Mouse (Mus musculus): Measurements from ENCODE around the gene Rnf39. TPM values are rescaled to one million over a fixed set of nuclear protein-coding genes. Genes with fewer than 3 reads are reported as not detected.
A peak's percentile ranks its signal among the peaks of the same experiment; 100 is the strongest.

Rnf39 gene
- polyA plus RNA-seq (2012; rRNA removed): 0.20 and 0.23 TPM in 2 replicates

GRCm38 (mm10) chr17:36942791-36943471, at the start of gene Rnf39:
Gene Rnf39 (plus strand): TSS chr17:36942918.
- H3K27me3 ChIP-seq (ENCODE audit: control insufficient read depth, insufficient read depth, low read length): peaks cover 6% of the 10 kb centered on the region
- H3K27ac ChIP-seq (ENCODE audit: insufficient read depth, low read length): no peak within 1 kb of the TSS
- no peak for TF ChIP-seq CTCF (IDR thresholded peaks at IDR 0.05; ENCODE audit: extremely low read depth, insufficient read depth, insufficient read length, insufficient replicate concordance)
- no peak for TF ChIP-seq POLR2A (IDR thresholded peaks at IDR 0.05; ENCODE audit: low read depth, low read length)
- WGBS: 3% methylated on average over 56 of the region's 59 CpGs
- peaks cover 3% of the 10 kb centered on the region; the same call in 1 of the 2 replicates for H3K4me1 ChIP-seq (ENCODE audit: control insufficient read depth, insufficient read depth, insufficient read length)
- H3K36me3 ChIP-seq (ENCODE audit: control insufficient read depth, insufficient read depth, low read length): no peaks in the 10 kb centered on the region
- DNase-seq (ENCODE audit: low read depth in 1 of 2, low spot score in 2 of 2): no peak
- peak within 1 kb of the TSS; percentile 11; the same call in 1 of the 2 replicates for H3K4me3 ChIP-seq (ENCODE audit: extremely low read depth, insufficient read depth, insufficient read length)

- Histone ChIP-seq H3K27me3 (ENCODE audit: control insufficient read depth, insufficient read depth, low read length) (no peaks in the 10 kb centered on the region), H3K27ac (ENCODE audit: insufficient read depth, low read length) (no peak overlapping the region)
- 43% methylated on average over 5 of the region's 5 CpGs for WGBS
These were observed 49.3 kb upstream of the Rnf39 start for GRCm38 (mm10) chr17:36893387-36893786.

GRCm38 (mm10) chr17:36896583-36896982, 46.1 kb upstream of the Rnf39 start:
- TF ChIP-seq POLR2A (IDR thresholded peaks at IDR 0.05; ENCODE audit: low read depth, low read length) (no peak), CTCF (IDR thresholded peaks at IDR 0.05; ENCODE audit: extremely low read depth, insufficient read depth, insufficient read length, insufficient replicate concordance) (peak; percentile 18; the same call in 1 of the 2 replicates)
- DNase-seq (ENCODE audit: low read depth in 1 of 2, low spot score in 2 of 2): no peak
- H3K4me3 ChIP-seq (ENCODE audit: extremely low read depth, insufficient read depth, insufficient read length): no peak overlapping the region
- no peaks in the 10 kb centered on the region for H3K36me3 ChIP-seq (ENCODE audit: control insufficient read depth, insufficient read depth, low read length)
- H3K27me3 ChIP-seq (ENCODE audit: control insufficient read depth, insufficient read depth, low read length): no peaks in the 10 kb centered on the region
- H3K27ac ChIP-seq (ENCODE audit: insufficient read depth, low read length): no peak overlapping the region
- no peaks in the 10 kb centered on the region for H3K4me1 ChIP-seq (ENCODE audit: control insufficient read depth, insufficient read depth, insufficient read length)
- WGBS: 88% methylated on average over 1 of the region's 1 CpGs

More at GRCm38 (mm10) chr17:36893387-36893786, 49.3 kb upstream of the Rnf39 start:
- Histone ChIP-seq H3K36me3 (ENCODE audit: control insufficient read depth, insufficient read depth, low read length) (no peaks in the 10 kb centered on the region), H3K4me1 (ENCODE audit: control insufficient read depth, insufficient read depth, insufficient read length) (no peaks in the 10 kb centered on the region), H3K4me3 (ENCODE audit: extremely low read depth, insufficient read depth, insufficient read length) (no peak overlapping the region)
- no peak for DNase-seq (ENCODE audit: low read depth in 1 of 2, low spot score in 2 of 2)
- TF ChIP-seq CTCF (IDR thresholded peaks at IDR 0.05; ENCODE audit: extremely low read depth, insufficient read depth, insufficient read length, insufficient replicate concordance): no peak
- TF ChIP-seq POLR2A (IDR thresholded peaks at IDR 0.05; ENCODE audit: low read depth, low read length): no peak

GRCm38 (mm10) chr17:36897065-36897464, 45.7 kb upstream of the Rnf39 start:
- Histone ChIP-seq H3K4me1 (ENCODE audit: control insufficient read depth, insufficient read depth, insufficient read length) (no peaks in the 10 kb centered on the region), H3K4me3 (ENCODE audit: extremely low read depth, insufficient read depth, insufficient read length) (no peak overlapping the region), H3K27me3 (ENCODE audit: control insufficient read depth, insufficient read depth, low read length) (no peaks in the 10 kb centered on the region), H3K27ac (ENCODE audit: insufficient read depth, low read length) (no peak overlapping the region), H3K36me3 (ENCODE audit: control insufficient read depth, insufficient read depth, low read length) (no peaks in the 10 kb centered on the region)
- no peak for DNase-seq (ENCODE audit: low read depth in 1 of 2, low spot score in 2 of 2)
- TF ChIP-seq POLR2A (IDR thresholded peaks at IDR 0.05; ENCODE audit: low read depth, low read length): no peak
- TF ChIP-seq CTCF (IDR thresholded peaks at IDR 0.05; ENCODE audit: extremely low read depth, insufficient read depth, insufficient read length, insufficient replicate concordance): no peak

- TF ChIP-seq CTCF (IDR thresholded peaks at IDR 0.05; ENCODE audit: extremely low read depth, insufficient read depth, insufficient read length, insufficient replicate concordance): no peak
- no peak for TF ChIP-seq POLR2A (IDR thresholded peaks at IDR 0.05; ENCODE audit: low read depth, low read length)
- WGBS: 69% methylated on average over 6 of the region's 6 CpGs
- no peak within 1 kb of the TSS for H3K4me3 ChIP-seq (ENCODE audit: extremely low read depth, insufficient read depth, insufficient read length)
- H3K36me3 ChIP-seq (ENCODE audit: control insufficient read depth, insufficient read depth, low read length): no peaks in the 10 kb centered on the region
- no peak for DNase-seq (ENCODE audit: low read depth in 1 of 2, low spot score in 2 of 2)
- no peaks in the 10 kb centered on the region for H3K4me1 ChIP-seq (ENCODE audit: control insufficient read depth, insufficient read depth, insufficient read length)
- no peaks in the 10 kb centered on the region for H3K27me3 ChIP-seq (ENCODE audit: control insufficient read depth, insufficient read depth, low read length)
- no peak within 1 kb of the TSS for H3K27ac ChIP-seq (ENCODE audit: insufficient read depth, low read length)
These were observed 45.0 kb upstream of the Rnf39 start, which contains the start of gene Trim31 for GRCm38 (mm10) chr17:36897552-36898205. Gene Trim31 (plus strand): TSS chr17:36898118.

GRCm38 (mm10) chr17:36899376-36899775, 43.3 kb upstream of the Rnf39 start:
- 86% methylated on average over 4 of the region's 4 CpGs for WGBS
- Histone ChIP-seq H3K4me1 (ENCODE audit: control insufficient read depth, insufficient read depth, insufficient read length) (no peaks in the 10 kb centered on the region), H3K36me3 (ENCODE audit: control insufficient read depth, insufficient read depth, low read length) (no peaks in the 10 kb centered on the region), H3K4me3 (ENCODE audit: extremely low read depth, insufficient read depth, insufficient read length) (no peak overlapping the region), H3K27me3 (ENCODE audit: control insufficient read depth, insufficient read depth, low read length) (no peaks in the 10 kb centered on the region), H3K27ac (ENCODE audit: insufficient read depth, low read length) (no peak overlapping the region)
- DNase-seq (ENCODE audit: low read depth in 1 of 2, low spot score in 2 of 2): no peak
- TF ChIP-seq CTCF (IDR thresholded peaks at IDR 0.05; ENCODE audit: extremely low read depth, insufficient read depth, insufficient read length, insufficient replicate concordance): no peak
- no peak for TF ChIP-seq POLR2A (IDR thresholded peaks at IDR 0.05; ENCODE audit: low read depth, low read length)

GRCm38 (mm10) chr17:36900001-36900400, 42.7 kb upstream of the Rnf39 start:
- no peaks in the 10 kb centered on the region for H3K27me3 ChIP-seq (ENCODE audit: control insufficient read depth, insufficient read depth, low read length)
- H3K4me3 ChIP-seq (ENCODE audit: extremely low read depth, insufficient read depth, insufficient read length): no peak overlapping the region
- no peaks in the 10 kb centered on the region for H3K36me3 ChIP-seq (ENCODE audit: control insufficient read depth, insufficient read depth, low read length)
- no peak for TF ChIP-seq POLR2A (IDR thresholded peaks at IDR 0.05; ENCODE audit: low read depth, low read length)
- TF ChIP-seq CTCF (IDR thresholded peaks at IDR 0.05; ENCODE audit: extremely low read depth, insufficient read depth, insufficient read length, insufficient replicate concordance): no peak
- no peak for DNase-seq (ENCODE audit: low read depth in 1 of 2, low spot score in 2 of 2)
- no peaks in the 10 kb centered on the region for H3K4me1 ChIP-seq (ENCODE audit: control insufficient read depth, insufficient read depth, insufficient read length)
- 92% methylated on average over 5 of the region's 5 CpGs for WGBS
- no peak overlapping the region for H3K27ac ChIP-seq (ENCODE audit: insufficient read depth, low read length)
